Mouse (Mus musculus): Measurements from ENCODE around the gene Gm6034. TPM values are rescaled to one million over a fixed set of nuclear protein-coding genes. Genes with fewer than 3 reads are reported as not detected.
A peak's percentile ranks its signal among the peaks of the same experiment; 100 is the strongest.
"Not testable (repeated sequence)": the region's sequence is repeated elsewhere in the genome, so short reads cannot be mapped to it uniquely, and the experiment has no call there.

Gene Gm6034
- polyA plus RNA-seq, 1 experiment: not detected

DNA sequence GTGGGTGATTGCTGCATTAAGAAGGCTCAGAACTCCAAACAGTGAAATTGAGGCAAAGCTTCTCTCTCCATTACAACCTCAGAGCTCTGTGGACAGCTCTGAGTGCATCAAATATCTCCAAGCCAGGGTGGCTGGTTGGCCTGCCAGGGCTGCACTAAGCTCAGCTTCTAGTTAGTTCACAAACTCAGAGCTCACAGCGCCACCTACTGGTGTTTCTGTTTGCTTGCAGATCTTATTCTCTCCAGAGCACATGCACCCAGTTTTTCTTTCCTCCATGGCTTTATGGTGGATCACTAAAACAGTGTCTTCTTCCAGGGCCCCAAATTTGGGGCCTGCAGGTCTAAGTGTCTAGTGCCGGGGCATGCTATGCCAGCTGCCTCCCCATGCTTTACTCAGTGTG is 18.1 kb downstream of the Gm6034 start:
- peaks cover 7% of the 10 kb centered on the region for H3K27me3 ChIP-seq (ENCODE audit: control insufficient read depth, insufficient read depth, insufficient read length)
- no peaks in the 10 kb centered on the region for H3K79me2 ChIP-seq (ENCODE audit: control insufficient read depth, insufficient read depth)
- H3K36me3 ChIP-seq (ENCODE audit: control insufficient read depth, insufficient read depth): no peaks in the 10 kb centered on the region
- H3ac ChIP-seq (ENCODE audit: control insufficient read depth, insufficient read length): no peak overlapping the region
- TF ChIP-seq E2F4 (IDR thresholded peaks at IDR 0.05; ENCODE audit: insufficient read depth): no peak
- no peak for TF ChIP-seq POLR2AphosphoS2 (IDR thresholded peaks at IDR 0.05; ENCODE audit: insufficient read length, low read depth)
- no peak overlapping the region for H3K4me3 ChIP-seq
- H3K4me2 ChIP-seq (ENCODE audit: low read depth): no peak overlapping the region

DNA sequence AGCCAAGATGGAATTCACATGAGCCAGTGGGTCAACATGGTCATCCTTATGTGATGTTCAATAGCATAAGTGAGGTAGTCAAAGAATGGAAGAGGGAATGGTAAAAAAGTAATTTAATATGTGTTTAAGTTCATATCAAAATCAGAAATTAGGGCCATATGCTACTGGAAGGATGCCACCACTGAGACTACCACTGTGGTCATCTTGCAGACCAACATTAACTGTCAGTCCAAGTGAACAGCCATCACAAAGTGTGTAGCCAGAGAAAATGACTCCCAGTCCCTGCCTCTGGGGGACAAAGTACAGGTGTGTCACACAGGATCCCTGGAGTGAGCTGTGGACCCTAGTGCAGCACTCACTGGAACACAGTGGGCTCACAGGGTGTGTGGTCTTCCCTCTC is 39.1 kb downstream of the Gm6034 start:
- H3K36me3 ChIP-seq (ENCODE audit: control insufficient read depth, insufficient read depth); H3K79me2 ChIP-seq (ENCODE audit: control insufficient read depth, insufficient read depth); H3ac ChIP-seq (ENCODE audit: control insufficient read depth, insufficient read length); H3K4me3 ChIP-seq; H3K4me2 ChIP-seq (ENCODE audit: low read depth): not testable (repeated sequence)
- H3K27me3 ChIP-seq (ENCODE audit: control insufficient read depth, insufficient read depth, insufficient read length): peaks cover 27% of the 10 kb centered on the region

DNA sequence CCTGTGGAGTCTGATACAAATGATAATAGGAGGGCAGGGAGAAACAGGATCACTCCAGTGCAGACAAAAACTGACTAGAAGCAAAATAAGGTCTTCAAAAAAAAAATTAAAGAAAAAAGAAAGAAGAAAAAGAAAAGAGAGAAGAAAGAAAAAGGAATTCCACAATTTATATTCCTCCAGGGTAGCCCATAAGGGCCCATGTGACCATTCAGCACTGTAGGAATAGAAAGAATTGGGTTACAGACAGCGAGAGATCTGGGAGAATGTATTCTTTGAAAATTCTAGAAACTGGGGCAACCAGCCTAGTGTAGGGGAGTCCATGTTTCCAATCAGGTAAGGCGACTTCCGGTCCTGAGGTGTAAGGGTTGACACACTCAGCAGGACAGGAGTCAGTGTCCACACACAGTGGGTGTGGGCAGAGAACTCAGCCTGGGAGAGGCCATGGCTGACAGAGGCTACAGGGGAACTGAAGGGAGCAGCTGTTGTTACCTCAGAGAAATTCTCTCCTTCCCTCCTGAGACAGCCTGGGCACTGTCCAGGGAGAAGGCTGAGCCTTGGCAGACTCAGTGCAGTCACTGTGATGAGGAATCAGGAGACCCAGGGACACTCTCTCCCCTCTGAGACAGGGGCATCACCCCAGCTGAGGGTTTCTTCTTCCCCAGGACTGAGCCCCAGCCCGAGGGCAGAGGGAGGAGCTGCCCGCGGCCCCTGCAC is 39.9 kb downstream of the Gm6034 start:
- TF ChIP-seq MYOD1 (IDR thresholded peaks at IDR 0.05; ENCODE audit: control insufficient read depth in 1 of 3, insufficient read length in 2 of 3, low read depth in 2 of 3): peak in 1 of 3 experiments; percentile 35
- H3K4me3 ChIP-seq: peak overlapping the region; percentile 17

DNA sequence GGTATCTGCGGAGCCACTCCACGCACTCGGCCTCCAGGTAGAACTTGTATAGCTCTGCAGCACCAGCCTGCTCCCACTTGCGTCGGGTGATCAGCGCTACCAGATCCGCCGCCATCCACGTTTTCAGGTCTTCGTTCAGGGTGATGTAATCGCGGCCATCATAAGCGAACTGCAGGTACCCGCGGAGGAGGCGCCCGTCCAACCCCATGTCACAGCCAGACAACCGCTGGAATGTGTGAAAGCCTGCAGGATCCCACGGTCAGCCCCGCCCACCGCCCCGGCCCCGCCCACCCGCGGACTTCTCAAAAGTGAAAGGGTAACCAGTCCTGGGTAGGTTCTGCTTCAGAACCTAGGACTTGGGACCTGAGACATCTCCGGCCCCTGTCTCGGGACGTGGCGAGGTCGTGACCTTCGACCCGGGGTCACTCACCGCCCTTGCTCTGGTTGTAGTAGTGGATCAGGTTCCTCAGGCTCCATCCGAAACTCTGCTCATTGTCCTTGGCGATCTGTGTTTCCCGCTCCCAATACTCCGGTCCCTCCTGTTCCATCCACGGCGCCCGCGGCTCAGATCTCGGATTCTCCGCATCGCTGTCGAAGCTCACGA is 40.6 kb downstream of the Gm6034 start:
- no peaks in the 10 kb centered on the region for H3K79me2 ChIP-seq (ENCODE audit: control insufficient read depth, insufficient read depth)
- peaks cover 24% of the 10 kb centered on the region for H3K27me3 ChIP-seq (ENCODE audit: control insufficient read depth, insufficient read depth, insufficient read length)
- H3K4me3 ChIP-seq: peak overlapping the region; percentile 17
- peak overlapping the region; percentile 84 for H3K4me2 ChIP-seq (ENCODE audit: low read depth)
- no peak for TF ChIP-seq MAX (IDR thresholded peaks at IDR 0.05; ENCODE audit: low read depth)
- TF ChIP-seq TCF3 (IDR thresholded peaks at IDR 0.05; ENCODE audit: insufficient read length, low read depth): no peak
- no peak for TF ChIP-seq CEBPB (IDR thresholded peaks at IDR 0.05; ENCODE audit: insufficient read depth, poor library complexity, severe bottlenecking)
- TF ChIP-seq MYOD1 (IDR thresholded peaks at IDR 0.05; ENCODE audit: control insufficient read depth in 1 of 3, insufficient read length in 2 of 3, low read depth in 2 of 3): no peak
- H3K36me3 ChIP-seq (ENCODE audit: control insufficient read depth, insufficient read depth): no peaks in the 10 kb centered on the region
- no peak overlapping the region for H3ac ChIP-seq (ENCODE audit: control insufficient read depth, insufficient read length)

More for the DNA sequence above, 39.9 kb downstream of the Gm6034 start:
- not testable (repeated sequence) for H3ac ChIP-seq (ENCODE audit: control insufficient read depth, insufficient read length); H3K36me3 ChIP-seq (ENCODE audit: control insufficient read depth, insufficient read depth); H3K79me2 ChIP-seq (ENCODE audit: control insufficient read depth, insufficient read depth)
- peaks cover 27% of the 10 kb centered on the region for H3K27me3 ChIP-seq (ENCODE audit: control insufficient read depth, insufficient read depth, insufficient read length)
- peak overlapping the region; percentile 84 for H3K4me2 ChIP-seq (ENCODE audit: low read depth)

DNA sequence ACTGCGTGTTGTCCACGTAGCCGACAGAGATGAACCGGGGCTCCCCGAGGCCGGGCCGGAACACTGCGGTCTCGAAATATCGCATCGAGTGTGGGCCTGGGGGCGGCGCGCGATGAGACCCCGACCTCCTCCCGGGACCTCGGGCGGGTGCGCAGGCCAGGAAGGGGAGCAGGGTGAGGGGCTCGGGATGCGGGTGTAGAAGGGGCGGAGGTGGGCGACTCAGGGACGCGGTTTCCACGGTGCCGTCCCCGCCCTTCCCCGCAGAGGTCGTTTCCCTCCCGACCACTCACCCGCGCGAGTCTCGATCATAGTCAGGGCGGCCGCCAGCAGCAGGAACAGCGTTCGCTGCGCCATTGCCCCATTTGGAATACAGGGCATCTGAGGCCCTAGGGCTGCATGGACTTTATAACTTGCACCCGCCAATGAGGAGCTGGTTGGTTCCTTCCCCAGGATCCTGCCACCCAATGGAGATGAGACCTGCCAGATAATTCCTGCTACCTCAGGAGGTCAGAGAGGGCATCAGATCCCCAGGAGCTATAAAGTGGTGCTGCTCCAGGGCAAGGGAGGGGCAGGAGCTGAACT is 41.2 kb downstream of the Gm6034 start:
- H3ac ChIP-seq (ENCODE audit: control insufficient read depth, insufficient read length): no peak overlapping the region
- H3K4me3 ChIP-seq: peak overlapping the region; percentile 17
- H3K27me3 ChIP-seq (ENCODE audit: control insufficient read depth, insufficient read depth, insufficient read length): peaks cover 24% of the 10 kb centered on the region
- TF ChIP-seq MYOG (IDR thresholded peaks at IDR 0.05; ENCODE audit: control insufficient read depth in 1 of 3, insufficient read depth in 1 of 3, insufficient read length in 2 of 3, low read depth in 2 of 3): no peak
- TF ChIP-seq MAX (IDR thresholded peaks at IDR 0.05; ENCODE audit: low read depth): no peak
- TF ChIP-seq USF1 (IDR thresholded peaks at IDR 0.05; ENCODE audit: low read depth): no peak
- TF ChIP-seq CEBPB (IDR thresholded peaks at IDR 0.05; ENCODE audit: insufficient read depth, poor library complexity, severe bottlenecking): no peak
- TF ChIP-seq REST (IDR thresholded peaks at IDR 0.05; ENCODE audit: insufficient read depth, insufficient read length): no peak
- TF ChIP-seq MYOD1 (IDR thresholded peaks at IDR 0.05; ENCODE audit: control insufficient read depth in 1 of 3, insufficient read length in 2 of 3, low read depth in 2 of 3): no peak
- TF ChIP-seq POLR2A (IDR thresholded peaks at IDR 0.05; ENCODE audit: insufficient read length, low read depth): no peak
- TF ChIP-seq TCF12 (IDR thresholded peaks at IDR 0.05; ENCODE audit: insufficient read depth, poor library complexity, severe bottlenecking): no peak
- TF ChIP-seq SRF (IDR thresholded peaks at IDR 0.05; ENCODE audit: control insufficient read depth, insufficient read length, low read depth): no peak
- no peak for TF ChIP-seq POLR2AphosphoS2 (IDR thresholded peaks at IDR 0.05; ENCODE audit: insufficient read length, low read depth)
- TF ChIP-seq E2F4 (IDR thresholded peaks at IDR 0.05; ENCODE audit: insufficient read depth): no peak
- TF ChIP-seq TCF3 (IDR thresholded peaks at IDR 0.05; ENCODE audit: insufficient read length, low read depth): no peak
- peak overlapping the region; percentile 84 for H3K4me2 ChIP-seq (ENCODE audit: low read depth)
- no peaks in the 10 kb centered on the region for H3K79me2 ChIP-seq (ENCODE audit: control insufficient read depth, insufficient read depth)
- no peaks in the 10 kb centered on the region for H3K36me3 ChIP-seq (ENCODE audit: control insufficient read depth, insufficient read depth)

DNA sequence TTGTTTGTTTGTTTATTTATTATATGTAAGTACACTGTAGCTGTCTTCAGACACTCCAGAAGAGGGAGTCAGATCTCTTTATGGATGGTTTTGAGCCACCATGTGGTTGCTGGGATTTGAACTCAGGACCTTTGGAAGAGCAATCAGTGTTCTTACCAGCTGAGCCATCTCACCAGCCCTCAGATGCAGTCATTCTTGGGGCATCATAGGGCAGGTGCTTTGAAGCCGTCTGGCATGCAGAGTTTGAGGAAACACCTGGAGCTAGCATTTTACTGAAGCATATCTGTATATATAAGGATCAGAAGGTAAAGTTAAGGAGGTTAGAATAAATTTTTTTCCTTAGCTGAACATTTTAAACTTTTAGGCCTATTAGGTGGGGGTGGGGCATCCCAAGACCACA is 43.2 kb downstream of the Gm6034 start:
- H3K36me3 ChIP-seq (ENCODE audit: control insufficient read depth, insufficient read depth); H3K79me2 ChIP-seq (ENCODE audit: control insufficient read depth, insufficient read depth); H3K4me2 ChIP-seq (ENCODE audit: low read depth); H3K4me3 ChIP-seq; H3ac ChIP-seq (ENCODE audit: control insufficient read depth, insufficient read length): not testable (repeated sequence)
- peaks cover 24% of the 10 kb centered on the region for H3K27me3 ChIP-seq (ENCODE audit: control insufficient read depth, insufficient read depth, insufficient read length)

DNA sequence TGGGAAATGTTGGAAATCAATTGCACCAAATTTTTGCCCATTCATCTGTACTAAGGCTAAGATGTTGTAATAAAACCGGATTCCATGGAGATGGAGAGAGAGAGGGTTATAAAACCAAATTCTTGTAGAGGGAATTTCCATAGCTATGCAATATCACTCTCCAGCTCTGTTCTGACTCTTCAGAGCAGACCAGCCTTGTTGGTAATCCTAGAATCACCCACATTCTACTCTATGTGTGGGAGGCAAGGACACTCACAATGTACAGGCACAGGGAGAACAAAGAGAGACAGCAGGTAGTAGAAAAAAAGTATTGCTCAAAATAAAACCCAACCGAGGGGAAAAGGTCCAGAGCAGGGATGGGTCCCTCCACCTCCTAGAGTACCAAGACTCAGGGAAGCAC is 49.2 kb downstream of the Gm6034 start:
- not testable (repeated sequence) for H3K27me3 ChIP-seq (ENCODE audit: control insufficient read depth, insufficient read depth, insufficient read length); H3K4me2 ChIP-seq (ENCODE audit: low read depth); H3K79me2 ChIP-seq (ENCODE audit: control insufficient read depth, insufficient read depth); H3ac ChIP-seq (ENCODE audit: control insufficient read depth, insufficient read length); H3K36me3 ChIP-seq (ENCODE audit: control insufficient read depth, insufficient read depth); H3K4me3 ChIP-seq

DNA sequence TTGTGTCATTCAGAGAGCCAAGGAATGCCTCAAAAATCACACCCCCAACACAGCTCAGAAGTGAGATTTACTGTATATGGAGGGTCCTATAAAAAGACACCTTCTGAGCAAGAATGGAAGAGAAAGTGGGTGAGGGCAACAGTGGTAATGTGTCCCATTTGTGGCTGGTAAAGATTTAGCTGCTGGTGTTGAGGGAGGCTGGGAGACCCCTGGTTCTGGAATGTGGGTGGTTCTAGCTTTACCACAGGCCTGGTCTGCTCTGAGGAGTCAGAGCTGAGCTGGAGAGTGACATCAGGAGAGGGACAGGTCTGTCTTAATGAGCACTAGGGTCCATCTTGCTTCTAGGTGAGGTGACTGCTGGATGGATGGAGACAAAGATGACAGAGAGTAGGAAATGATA is 49.8 kb downstream of the Gm6034 start:
- not testable (repeated sequence) for H3K79me2 ChIP-seq (ENCODE audit: control insufficient read depth, insufficient read depth); H3K4me2 ChIP-seq (ENCODE audit: low read depth); H3ac ChIP-seq (ENCODE audit: control insufficient read depth, insufficient read length); H3K36me3 ChIP-seq (ENCODE audit: control insufficient read depth, insufficient read depth); H3K4me3 ChIP-seq; H3K27me3 ChIP-seq (ENCODE audit: control insufficient read depth, insufficient read depth, insufficient read length)
